Mouse (Mus musculus): ENCODE results near the gene Zmynd15. TPM values are rescaled to one million over a fixed set of nuclear protein-coding genes. Genes with fewer than 3 reads are reported as not detected.

The Zmynd15 gene
- total and polyA plus RNA-seq, 3 experiments, result 0.14 TPM; not detected in 2

- TF ChIP-seq E2F4 (IDR thresholded peaks at IDR 0.05; ENCODE audit: borderline replicate concordance, low read depth, low read length) (no peak), TCF12 (IDR thresholded peaks at IDR 0.05; ENCODE audit: low read depth, low read length) (no peak), KAT2A (conservative IDR thresholded peaks at IDR 0.05; ENCODE audit: low read depth, low read length) (no peak), JUND (IDR thresholded peaks at IDR 0.05; ENCODE audit: low read depth, low read length) (no peak), ZMIZ1 (IDR thresholded peaks at IDR 0.05; ENCODE audit: low read depth, low read length) (no peak), CHD1 (IDR thresholded peaks at IDR 0.05; ENCODE audit: low read depth, low read length) (no peak), EP300 (IDR thresholded peaks at IDR 0.05; ENCODE audit: low read depth in 1 of 2, low read length in 2 of 2) (no peak), BHLHE40 (IDR thresholded peaks at IDR 0.05; ENCODE audit: borderline replicate concordance, low read depth, low read length) (no peak), ZC3H11A (IDR thresholded peaks at IDR 0.05; ENCODE audit: low read depth, low read length) (no peak), MEF2A (IDR thresholded peaks at IDR 0.05; ENCODE audit: extremely low read depth, insufficient replicate concordance, low read depth, low read length, poor library complexity, severe bottlenecking) (no peak), CTCF (IDR thresholded peaks at IDR 0.05 in 2 of 3, conservative IDR thresholded peaks at IDR 0.05 in 1 of 3; ENCODE audit: control insufficient read depth in 1 of 3, insufficient read depth in 1 of 3, low read depth in 2 of 3, low read length in 3 of 3, poor library complexity in 1 of 3, severe bottlenecking in 1 of 3) (no peak), TBP (IDR thresholded peaks at IDR 0.05; ENCODE audit: low read depth, low read length) (no peak), UBTF (IDR thresholded peaks at IDR 0.05; ENCODE audit: borderline replicate concordance, insufficient read depth, low read depth, low read length) (no peak), SIN3A (IDR thresholded peaks at IDR 0.05; ENCODE audit: low read length) (no peak), GATA1 (IDR thresholded peaks at IDR 0.05; ENCODE audit: low read depth, low read length) (no peak), MAFK (IDR thresholded peaks at IDR 0.05; ENCODE audit: borderline replicate concordance, low read depth, low read length) (no peak), USF2 (IDR thresholded peaks at IDR 0.05; ENCODE audit: borderline replicate concordance in 1 of 2, insufficient read depth in 1 of 2, low read depth in 1 of 2, low read length in 2 of 2) (no peak), TAL1 (IDR thresholded peaks at IDR 0.05; ENCODE audit: low read length) (no peak), USF1 (IDR thresholded peaks at IDR 0.05; ENCODE audit: low read depth, low read length) (no peak)
- no peak overlapping the region for H3K9ac ChIP-seq (ENCODE audit: control insufficient read depth, low read depth, low read length, poor library complexity, severe bottlenecking)
- H3K27me3 ChIP-seq (ENCODE audit: control insufficient read depth in 1 of 2, insufficient read depth in 2 of 2, low read length in 2 of 2), result peaks cover 6 to 9% of the 10 kb centered on the region in 2 experiments
- H3K27ac ChIP-seq (ENCODE audit: control insufficient read depth, low read depth, low read length), result no peak overlapping the region
- H3K9me3 ChIP-seq (replicated peaks; ENCODE audit: insufficient read depth, low read length), result no peaks in the 10 kb centered on the region
- H3K4me1 ChIP-seq (ENCODE audit: control insufficient read depth in 1 of 2, insufficient read depth in 2 of 2, low read length in 2 of 2), result peaks cover 0 to 20% of the 10 kb centered on the region in 2 experiments; a peak in 3 of 4 replicates
- H3K4me3 ChIP-seq (ENCODE audit: control insufficient read depth in 1 of 2, insufficient read depth in 1 of 2, low read depth in 2 of 2, low read length in 2 of 2), result no peak overlapping the region
- peaks cover 0 to 9% of the 10 kb centered on the region in 2 experiments; a peak in 2 of 4 replicates for H3K36me3 ChIP-seq (ENCODE audit: control insufficient read depth in 1 of 2, insufficient read depth in 2 of 2, low read length in 2 of 2)
- H3K79me2 ChIP-seq (ENCODE audit: control insufficient read depth, insufficient read depth, low read length, poor library complexity), result no peaks in the 10 kb centered on the region
- DNase-seq (ENCODE audit: low read depth, low spot score), result no peak
Measured at GRCm38 (mm10) chr11:70474872-70475534, 15.8 kb downstream of the Zmynd15 start.

GRCm38 (mm10) chr11:70485498-70485897 is 26.3 kb downstream of the Zmynd15 start:
- Histone ChIP-seq H3K9ac (ENCODE audit: control insufficient read depth, low read depth, low read length, poor library complexity, severe bottlenecking) (no peak overlapping the region), H3K9me3 (replicated peaks; ENCODE audit: insufficient read depth, low read length) (no peaks in the 10 kb centered on the region), H3K36me3 (ENCODE audit: control insufficient read depth in 1 of 2, insufficient read depth in 2 of 2, low read length in 2 of 2) (no peaks in the 10 kb centered on the region), H3K27me3 (ENCODE audit: control insufficient read depth in 1 of 2, insufficient read depth in 2 of 2, low read length in 2 of 2) (peaks cover 27 to 57% of the 10 kb centered on the region in 2 experiments), H3K4me3 (ENCODE audit: control insufficient read depth in 1 of 2, insufficient read depth in 1 of 2, low read depth in 2 of 2, low read length in 2 of 2) (no peak overlapping the region), H3K79me2 (ENCODE audit: control insufficient read depth, insufficient read depth, low read length, poor library complexity) (no peaks in the 10 kb centered on the region), H3K4me1 (ENCODE audit: control insufficient read depth in 1 of 2, insufficient read depth in 2 of 2, low read length in 2 of 2) (no peaks in the 10 kb centered on the region), H3K27ac (ENCODE audit: control insufficient read depth, low read depth, low read length) (no peak overlapping the region)
- TF ChIP-seq JUND (IDR thresholded peaks at IDR 0.05; ENCODE audit: low read depth, low read length), result no peak
- TF ChIP-seq SIN3A (IDR thresholded peaks at IDR 0.05; ENCODE audit: low read length), result no peak
- TF ChIP-seq TAL1 (IDR thresholded peaks at IDR 0.05; ENCODE audit: low read length), result no peak
- no peak for TF ChIP-seq TBP (IDR thresholded peaks at IDR 0.05; ENCODE audit: low read depth, low read length)
- TF ChIP-seq ZMIZ1 (IDR thresholded peaks at IDR 0.05; ENCODE audit: low read depth, low read length), result no peak
- TF ChIP-seq USF1 (IDR thresholded peaks at IDR 0.05; ENCODE audit: low read depth, low read length), result no peak
- no peak for TF ChIP-seq MAX (IDR thresholded peaks at IDR 0.05; ENCODE audit: low read length)
- TF ChIP-seq ZKSCAN1 (IDR thresholded peaks at IDR 0.05; ENCODE audit: low read depth, low read length), result no peak
- TF ChIP-seq POLR2A (IDR thresholded peaks at IDR 0.05; ENCODE audit: control insufficient read depth in 1 of 2, insufficient read depth in 1 of 2, low read depth in 1 of 2, low read length in 2 of 2, poor library complexity in 1 of 2), result no peak
- TF ChIP-seq MXI1 (IDR thresholded peaks at IDR 0.05; ENCODE audit: low read depth, low read length), result no peak
- no peak for TF ChIP-seq ELF1 (IDR thresholded peaks at IDR 0.05; ENCODE audit: low read depth, low read length)
- TF ChIP-seq GATA1 (IDR thresholded peaks at IDR 0.05; ENCODE audit: low read depth, low read length), result no peak
- no peak for TF ChIP-seq SMC3 (IDR thresholded peaks at IDR 0.05; ENCODE audit: low read depth, low read length)
- no peak for TF ChIP-seq NRF1 (IDR thresholded peaks at IDR 0.05; ENCODE audit: insufficient read depth, low read depth, low read length, poor library complexity, severe bottlenecking)
- no peak for TF ChIP-seq GABPA (IDR thresholded peaks at IDR 0.05; ENCODE audit: low read depth, low read length)
- no peak for DNase-seq (ENCODE audit: low read depth, low spot score)
